Mouse (Mus musculus) midbrain, postnatal 0 days (tissue): ENCODE measurements around the gene Clec16a. TPM values are rescaled to one million over a fixed set of nuclear protein-coding genes. Genes with fewer than 3 reads are reported as not detected.

Source experiments
- ATAC-seq: fragments of 200-750 bp; cut with Nextera tagmentation; 2 replicates; pipeline ENCODE4 v1.8.0; 2017; ENCODE audit warnings: moderate number of reproducible peaks, mild to moderate bottlenecking, moderate TSS enrichment, moderate library complexity; ENCODE audit not compliant: low FRiP score
- DNase-seq: peaks from one replicate; pipeline ENCODE4 v3.0.0-alpha.2; 2015; ENCODE audit warnings: low spot score
- H3K27ac ChIP-seq: fragments of 300-500 bp; sonication (generic); 2 replicates; pipeline ENCODE4 v1.5.1; 2014; ENCODE audit warnings: low read depth, mild to moderate bottlenecking, low read length, mixed read lengths
- H3K27me3 ChIP-seq: fragments of 300-500 bp; sonication (generic); 2 replicates; pipeline ENCODE4 v1.6.1; 2014; ENCODE audit warnings: low read length, control low read depth, mixed read lengths; ENCODE audit not compliant: insufficient read depth
- H3K36me3 ChIP-seq: fragments of 300-500 bp; sonication (generic); 2 replicates; pipeline ENCODE4 v1.6.1; 2014; ENCODE audit warnings: low read length, control low read depth, mixed read lengths; ENCODE audit not compliant: insufficient read depth
- H3K4me1 ChIP-seq: fragments of 300-500 bp; sonication (generic); 2 replicates; pipeline ENCODE4 v1.6.1; 2014; ENCODE audit warnings: mild to moderate bottlenecking, control low read depth, antibody characterized with exemption, low read length, mixed read lengths; ENCODE audit not compliant: insufficient read depth
- H3K4me2 ChIP-seq: fragments of 300-500 bp; sonication (generic); 2 replicates; pipeline ENCODE4 v1.6.1; 2014; ENCODE audit warnings: low read depth, mild to moderate bottlenecking, low read length, mixed read lengths; ENCODE audit not compliant: poor library complexity, severe bottlenecking
- H3K4me3 ChIP-seq: fragments of 300-500 bp; sonication (generic); 2 replicates; pipeline ENCODE4 v1.5.1; 2014; ENCODE audit warnings: low read depth, mild to moderate bottlenecking, low read length, moderate library complexity
- H3K9ac ChIP-seq: fragments of 300-500 bp; sonication (generic); replicated peaks from 2 replicates; pipeline ENCODE4 v1.6.1; 2014; ENCODE audit warnings: mild to moderate bottlenecking, low read length, moderate library complexity, mixed read lengths; ENCODE audit not compliant: poor library complexity, severe bottlenecking
- H3K9me3 ChIP-seq: fragments of 300-500 bp; sonication (generic); 2 replicates; pipeline ENCODE4 v1.6.1; 2016; ENCODE audit warnings: low read length, control low read depth
- CTCF ChIP-seq: IDR thresholded peaks from 2 replicates; pipeline ENCODE4 v1.5.1; 2016; ENCODE audit warnings: antibody characterized with exemption, mild to moderate bottlenecking
- WGBS: fragments of 180-500 bp; shearing (Covaris S2); extraction: QIAGEN DNeasy Blood & Tissue Kit; methylation state at CpG from one replicate; pipeline ENCODE4 v1.1.7; 2014; 5-methylcytosine and 5-hydroxymethylcytosine counted together
- polyA plus RNA-seq: library from polyadenylated mRNA; unstranded; fragments of >200 nt; fragmentation: Nextera tagmentation; extraction: Ambion mirVana; gene quantifications from 2 replicates; pipeline ENCODE4 v1.2.1, GENCODE M21; 2015
- total RNA-seq: library from RNA; depleted of rRNA; stranded (reverse); fragments of >200 nt; gene quantifications from 2 replicates; pipeline ENCODE4 v1.2.3, GENCODE M21; 2014

The Clec16a gene
- total and polyA plus RNA-seq, 2 experiments from 2014 or later, result 63.8 to 69.5 TPM

DNA sequence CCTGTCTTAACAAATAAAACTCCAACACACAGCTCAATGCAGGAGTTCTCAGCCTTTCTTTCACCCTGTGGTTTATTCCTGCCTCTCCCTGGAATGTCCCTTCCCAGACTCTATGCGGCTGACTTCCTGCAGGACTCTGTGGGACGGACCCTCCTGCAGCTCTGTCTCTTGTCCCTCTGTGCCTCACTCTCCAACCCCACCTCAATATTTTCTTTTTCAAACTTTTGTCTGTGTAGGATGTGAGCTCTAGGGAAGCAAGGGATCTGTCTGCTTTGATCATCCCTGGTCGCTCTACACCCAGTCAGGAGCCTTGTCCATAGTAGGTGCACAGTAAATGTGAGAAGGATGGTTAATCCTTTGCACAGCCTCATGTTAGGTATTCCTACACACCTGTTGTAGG, 16.8 kb upstream of the Clec16a start:
- DNase-seq (no peak), ATAC-seq (no peak)
- no peak for TF ChIP-seq CTCF
- Histone ChIP-seq H3K36me3 (peaks cover 22% of the 10 kb centered on the region; the same call in 1 of the 2 replicates), H3K4me3 (no peak overlapping the region), H3K9me3 (no peaks in the 10 kb centered on the region), H3K27me3 (no peaks in the 10 kb centered on the region), H3K9ac (no peak overlapping the region), H3K4me1 (no peaks in the 10 kb centered on the region), H3K4me2 (no peak overlapping the region), H3K27ac (no peak overlapping the region)
- WGBS, result 74% methylated on average over 3 of the region's 3 CpGs

DNA sequence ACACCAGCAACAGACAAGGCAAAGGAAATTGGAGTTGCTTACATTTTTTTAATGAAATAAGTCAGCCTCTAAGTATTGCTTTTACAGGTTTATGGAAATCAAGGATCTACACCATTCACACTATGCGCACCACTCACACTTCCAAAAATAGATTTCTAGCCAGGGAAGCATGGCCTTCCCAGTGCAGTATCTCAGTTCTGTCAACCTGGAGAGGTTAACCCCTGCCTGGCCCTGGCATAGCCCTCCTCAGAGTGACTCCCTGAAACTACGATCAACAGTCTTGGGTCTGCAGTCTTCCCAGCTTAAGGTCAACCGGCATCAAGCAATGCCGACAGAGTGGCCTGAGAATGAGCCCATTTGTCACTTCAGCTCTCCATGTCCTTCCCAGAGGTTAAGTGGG, 15.0 kb upstream of the Clec16a start:
- no peaks in the 10 kb centered on the region for H3K27me3 ChIP-seq
- TF ChIP-seq CTCF, result no peak
- no peak overlapping the region for H3K27ac ChIP-seq
- H3K36me3 ChIP-seq, result peaks cover 26% of the 10 kb centered on the region
- no peaks in the 10 kb centered on the region for H3K4me1 ChIP-seq
- no peak overlapping the region for H3K4me3 ChIP-seq
- ATAC-seq, result no peak
- 94% methylated on average over 4 of the region's 4 CpGs for WGBS
- H3K9ac ChIP-seq, result no peak overlapping the region
- no peak for DNase-seq
- H3K4me2 ChIP-seq, result no peak overlapping the region
- H3K9me3 ChIP-seq, result no peaks in the 10 kb centered on the region

- no peak overlapping the region for H3K27ac ChIP-seq
- no peak overlapping the region for H3K4me3 ChIP-seq
- DNase-seq (no peak), ATAC-seq (no peak)
- H3K9me3 ChIP-seq, result no peaks in the 10 kb centered on the region
- H3K4me1 ChIP-seq, result no peaks in the 10 kb centered on the region; the same call in 1 of the 2 replicates
- TF ChIP-seq CTCF, result no peak
- no peak overlapping the region for H3K9ac ChIP-seq
- WGBS, result 97% methylated on average over 4 of the region's 4 CpGs
- H3K27me3 ChIP-seq, result no peaks in the 10 kb centered on the region
- H3K36me3 ChIP-seq, result peaks cover 29% of the 10 kb centered on the region
- no peak overlapping the region for H3K4me2 ChIP-seq
Observed at GRCm38 (mm10) chr16:10533781-10534180, 11.4 kb upstream of the Clec16a start.

DNA sequence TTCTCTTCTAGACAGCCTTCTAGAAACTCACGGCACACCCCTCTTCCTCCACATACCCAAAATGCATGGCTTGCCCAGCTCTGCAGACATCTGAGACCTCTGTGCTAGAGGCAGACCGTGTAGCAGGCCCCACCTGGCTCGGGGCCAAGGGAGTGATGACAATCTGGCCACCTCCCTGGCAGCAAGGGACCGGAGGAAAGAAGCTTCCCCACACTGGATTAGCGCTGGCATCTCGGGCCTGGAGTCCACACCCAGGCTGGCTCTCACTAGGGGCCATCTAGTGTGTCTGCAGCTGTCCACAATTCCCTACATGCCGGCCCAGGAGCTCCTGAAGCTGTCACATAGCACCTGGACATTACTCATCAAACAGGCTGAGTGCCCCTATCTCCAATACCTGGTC, 10.6 kb upstream of the Clec16a start:
- Histone ChIP-seq H3K9me3 (no peaks in the 10 kb centered on the region), H3K27ac (no peak overlapping the region), H3K9ac (no peak overlapping the region), H3K27me3 (no peaks in the 10 kb centered on the region), H3K4me3 (no peak overlapping the region), H3K4me1 (peaks cover 8% of the 10 kb centered on the region; the same call in 1 of the 2 replicates), H3K36me3 (peaks cover 25% of the 10 kb centered on the region), H3K4me2 (no peak overlapping the region)
- WGBS, result 64% methylated on average over 7 of the region's 7 CpGs
- TF ChIP-seq CTCF, result no peak
- ATAC-seq (no peak), DNase-seq (peak; percentile 45)

GRCm38 (mm10) chr16:10536323-10536722, 8.8 kb upstream of the Clec16a start:
- Histone ChIP-seq H3K9ac (no peak overlapping the region), H3K27ac (no peak overlapping the region), H3K9me3 (no peaks in the 10 kb centered on the region), H3K4me2 (no peak overlapping the region), H3K27me3 (no peaks in the 10 kb centered on the region), H3K36me3 (peaks cover 15% of the 10 kb centered on the region), H3K4me1 (peaks cover 25% of the 10 kb centered on the region), H3K4me3 (no peak overlapping the region)
- DNase-seq (no peak), ATAC-seq (no peak)
- TF ChIP-seq CTCF, result no peak
- 79% methylated on average over 5 of the region's 5 CpGs for WGBS

DNA sequence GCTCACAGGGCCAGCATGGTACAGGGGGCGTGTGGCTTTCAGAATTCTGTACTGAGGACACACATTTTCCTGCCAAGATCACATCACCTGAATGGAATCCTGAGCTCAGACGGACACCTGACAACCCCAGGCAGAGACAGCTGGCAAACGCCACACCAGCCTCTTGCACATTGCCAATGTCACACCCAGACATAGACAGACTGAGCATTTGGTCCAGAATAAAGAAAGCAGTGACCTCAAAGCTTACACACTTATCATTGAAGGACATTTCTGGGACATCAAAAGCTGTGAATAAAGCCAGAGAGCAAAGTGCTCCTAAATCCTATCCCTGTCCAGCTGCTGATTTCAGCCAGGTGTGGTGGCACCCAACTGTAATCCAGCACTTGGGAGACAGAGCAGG, 8.2 kb upstream of the Clec16a start:
- Histone ChIP-seq H3K4me3 (no peak overlapping the region), H3K4me2 (no peak overlapping the region), H3K36me3 (peaks cover 10% of the 10 kb centered on the region), H3K27ac (no peak overlapping the region), H3K27me3 (no peaks in the 10 kb centered on the region), H3K9me3 (no peaks in the 10 kb centered on the region), H3K9ac (no peak overlapping the region), H3K4me1 (peaks cover 28% of the 10 kb centered on the region)
- 81% methylated on average over 3 of the region's 3 CpGs for WGBS
- no peak for TF ChIP-seq CTCF
- DNase-seq, result no peak
- no peak for ATAC-seq
